Mouse (Mus musculus): ENCODE data around the gene Olfr599. TPM values are rescaled to one million over a fixed set of nuclear protein-coding genes. Genes with fewer than 3 reads are reported as not detected.
"Not testable (repeated sequence)": the region's sequence is repeated elsewhere in the genome, so short reads cannot be mapped to it uniquely, and the experiment has no call there.

Olfr599 gene
- total RNA-seq (2021): not detected
- long read RNA-seq, experiment 1: 0 reads
- long read RNA-seq, experiment 2: 0 reads

- DNase-seq: no peak
- intact Hi-C loops (cut with DNase I): no loop called here
Measured at GRCm38 (mm10) chr7:103335617-103336016, at the start of gene Olfr599. TSS of gene Olfr599 (plus strand) at chr7:103335917.

GRCm38 (mm10) chr7:103305348-103305747 is 30.4 kb upstream of the Olfr599 start, which contains the start of gene Olfr596:
TSS of gene Olfr596 (plus strand) at chr7:103305648.
- not testable (repeated sequence) for DNase-seq
- intact Hi-C loops (cut with DNase I): loop anchor here (5.0 kb wide), 1 partner anchor 82 kb away; the partner anchor contains the start of gene Olfr603

GRCm38 (mm10) chr7:103316015-103316414 is 19.7 kb upstream of the Olfr599 start, which contains the start of gene Olfr597:
TSS of gene Olfr597 (plus strand) at chr7:103316315.
- intact Hi-C loops (cut with DNase I); DNase-seq: not testable (repeated sequence)

GRCm38 (mm10) chr7:103323268-103323667 is 12.4 kb upstream of the Olfr599 start, which contains the start of gene Olfr598:
TSS of gene Olfr598 (plus strand) at chr7:103323568.
- intact Hi-C loops (cut with DNase I): no loop called here
- DNase-seq: no peak

GRCm38 (mm10) chr7:103349569-103349968 is 13.9 kb downstream of the Olfr599 start, which contains the start of gene Olfr600:
TSS of gene Olfr600 (minus strand) at chr7:103349669.
- no peak for DNase-seq
- intact Hi-C loops (cut with DNase I): no loop called here

- intact Hi-C loops (cut with DNase I): no loop called here
- DNase-seq: no peak
Measured at GRCm38 (mm10) chr7:103362555-103362954, 26.8 kb downstream of the Olfr599 start, which contains the start of gene Olfr601. TSS of gene Olfr601 (minus strand) at chr7:103362655.

- no peak for DNase-seq
Measured at GRCm38 (mm10) chr7:103386077-103386476, 50.4 kb downstream of the Olfr599 start, which contains the start of gene Olfr603. TSS of gene Olfr603 (minus strand) at chr7:103386177.

More at GRCm38 (mm10) chr7:103386077-103386476, 50.4 kb downstream of the Olfr599 start, which contains the start of gene Olfr603:
- intact Hi-C loops (cut with DNase I): loop anchor here (5.0 kb wide), 1 partner anchor 79 kb away; the partner anchor contains the start of gene Olfr596

Other genes with a start within 250 kb of the Olfr599 start
- gene Olfr585, start 238.2 kb upstream of the Olfr599 start, total RNA-seq (2021): not detected
- not detected for gene Olfr586, start 210.3 kb upstream of the Olfr599 start, total RNA-seq (2021)
- gene Olfr588-ps1, start 195.0 kb upstream of the Olfr599 start, total RNA-seq (2021): not detected
- gene Olfr589, start 179.6 kb upstream of the Olfr599 start, total RNA-seq (2021): not detected
- not detected for gene Olfr591, start 157.6 kb upstream of the Olfr599 start, total RNA-seq (2021)
- gene Olfr592, start 151.1 kb upstream of the Olfr599 start, total RNA-seq (2021): not detected
- gene Olfr593, start 124.1 kb upstream of the Olfr599 start, total RNA-seq (2021): not detected
- not detected for gene Olfr594, start 118.9 kb upstream of the Olfr599 start, total RNA-seq (2021)
- gene Usp17ld, start 83.4 kb upstream of the Olfr599 start, total RNA-seq (2021): not detected
- gene Olfr596, start 30.3 kb upstream of the Olfr599 start, total RNA-seq (2021): not detected
- gene Olfr597, start 19.6 kb upstream of the Olfr599 start, total RNA-seq (2021): not detected
- gene Olfr598, start 12.3 kb upstream of the Olfr599 start, total RNA-seq (2021): not detected
- gene Olfr600, start 13.8 kb downstream of the Olfr599 start, total RNA-seq (2021): not detected
- not detected for gene Olfr601, start 26.7 kb downstream of the Olfr599 start, total RNA-seq (2021)
- gene Olfr603, start 50.3 kb downstream of the Olfr599 start, total RNA-seq (2021): not detected
- gene Usp17lc, start 79.2 kb downstream of the Olfr599 start, total RNA-seq (2021): not detected
- gene Olfr605, start 109.5 kb downstream of the Olfr599 start, total RNA-seq (2021): not detected
- gene Olfr606, start 113.1 kb downstream of the Olfr599 start, total RNA-seq (2021): not detected
- not detected for gene Olfr607, start 128.2 kb downstream of the Olfr599 start, total RNA-seq (2021)
- gene Olfr608, start 134.0 kb downstream of the Olfr599 start, total RNA-seq (2021): not detected
- gene Olfr609, start 162.1 kb downstream of the Olfr599 start, total RNA-seq (2021): not detected
- gene Olfr610, start 176.2 kb downstream of the Olfr599 start, total RNA-seq (2021): not detected
- not detected for gene Olfr611, start 184.9 kb downstream of the Olfr599 start, total RNA-seq (2021)
- gene Olfr612, start 206.8 kb downstream of the Olfr599 start, total RNA-seq (2021): not detected
- gene Olfr613, start 212.2 kb downstream of the Olfr599 start, total RNA-seq (2021): not detected
- not detected for gene Olfr615, start 220.2 kb downstream of the Olfr599 start, total RNA-seq (2021)
- gene Olfr616, start 233.2 kb downstream of the Olfr599 start, total RNA-seq (2021): not detected
- gene Olfr617, start 237.1 kb downstream of the Olfr599 start, total RNA-seq (2021): not detected

Measured in heart, postnatal 14 days (tissue).